Mouse (Mus musculus): ENCODE measurements around the gene Klhl8. TPM values are rescaled to one million over a fixed set of nuclear protein-coding genes. Genes with fewer than 3 reads are reported as not detected.

Gene Klhl8
- total and polyA plus RNA-seq, 3 experiments, result 5.6 to 6.2 TPM; not detected in 1

DNA sequence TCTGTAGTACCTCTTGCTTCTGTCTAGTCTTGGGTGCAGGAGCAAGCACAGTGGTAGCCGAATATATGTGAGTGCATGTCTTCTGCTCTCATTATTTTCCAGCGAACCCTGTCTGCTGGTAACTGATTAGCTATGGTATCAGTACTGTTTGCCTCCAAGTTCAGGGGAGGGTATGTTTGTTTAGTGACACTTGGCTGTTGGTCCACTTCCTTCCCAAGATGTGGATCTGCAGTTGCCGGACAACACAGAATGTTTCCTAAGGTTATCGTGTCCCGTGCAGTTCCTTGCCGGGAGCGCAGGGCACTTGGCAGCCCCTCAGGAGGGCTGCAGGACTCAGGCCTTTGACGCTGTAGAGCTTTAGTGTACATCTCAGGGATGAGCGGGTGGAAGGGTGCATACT lies 90.0 kb downstream of the Klhl8 start:
- no peaks in the 10 kb centered on the region; the same call in 1 of the 2 replicates for H3K79me2 ChIP-seq (ENCODE audit: control insufficient read depth, insufficient read depth, low read length, poor library complexity)
- H3K4me1 ChIP-seq (ENCODE audit: control insufficient read depth in 1 of 2, insufficient read depth in 2 of 2, low read length in 2 of 2), result no peaks in the 10 kb centered on the region
- peaks cover 0 to 12% of the 10 kb centered on the region in 2 experiments; a peak in 3 of 4 replicates for H3K36me3 ChIP-seq (ENCODE audit: control insufficient read depth in 1 of 2, insufficient read depth in 2 of 2, low read length in 2 of 2)
- no peak overlapping the region for H3K27ac ChIP-seq (ENCODE audit: control insufficient read depth, low read depth, low read length)
- no peak overlapping the region for H3K9ac ChIP-seq (ENCODE audit: control insufficient read depth, low read depth, low read length, poor library complexity, severe bottlenecking)
- H3K4me3 ChIP-seq (ENCODE audit: control insufficient read depth in 1 of 2, insufficient read depth in 1 of 2, low read depth in 2 of 2, low read length in 2 of 2), result no peak overlapping the region
- no peaks in the 10 kb centered on the region for H3K27me3 ChIP-seq (ENCODE audit: control insufficient read depth in 1 of 2, insufficient read depth in 2 of 2, low read length in 2 of 2)
- H3K9me3 ChIP-seq (replicated peaks; ENCODE audit: insufficient read depth, low read length), result no peaks in the 10 kb centered on the region
- DNase-seq (ENCODE audit: low read depth, low spot score), result no peak
- TF ChIP-seq MEF2A (IDR thresholded peaks at IDR 0.05; ENCODE audit: extremely low read depth, insufficient replicate concordance, low read depth, low read length, poor library complexity, severe bottlenecking) (no peak), TAL1 (IDR thresholded peaks at IDR 0.05; ENCODE audit: low read length) (0 out of 2 replicates have a peak, but pooled peaks have one; percentile 7)

DNA sequence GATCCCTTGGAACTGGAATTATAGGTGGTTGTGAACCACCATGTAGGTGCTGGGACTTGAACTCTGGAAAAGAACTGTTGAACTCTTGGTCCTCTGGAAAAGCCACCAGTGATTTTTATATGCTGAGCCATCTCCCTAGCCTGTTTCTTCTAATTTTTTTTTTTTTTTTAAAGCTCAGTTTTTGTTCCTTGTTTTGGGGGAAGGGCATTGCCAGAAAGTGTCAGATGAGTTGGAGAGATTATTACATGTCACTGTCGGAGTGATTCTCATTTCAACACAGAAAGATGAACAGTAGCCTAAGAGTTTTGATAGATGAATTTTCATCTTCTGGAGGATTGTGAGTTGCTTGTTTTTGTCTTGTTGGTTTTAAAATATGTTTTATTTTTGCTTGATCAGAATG lies 91.4 kb downstream of the Klhl8 start:
- no peak overlapping the region for H3K27ac ChIP-seq (ENCODE audit: control insufficient read depth, low read depth, low read length)
- no peaks in the 10 kb centered on the region; the same call in 1 of the 2 replicates for H3K79me2 ChIP-seq (ENCODE audit: control insufficient read depth, insufficient read depth, low read length, poor library complexity)
- H3K9me3 ChIP-seq (replicated peaks; ENCODE audit: insufficient read depth, low read length), result no peaks in the 10 kb centered on the region
- no peak overlapping the region for H3K4me3 ChIP-seq (ENCODE audit: control insufficient read depth in 1 of 2, insufficient read depth in 1 of 2, low read depth in 2 of 2, low read length in 2 of 2)
- H3K27me3 ChIP-seq (ENCODE audit: control insufficient read depth in 1 of 2, insufficient read depth in 2 of 2, low read length in 2 of 2), result no peaks in the 10 kb centered on the region
- H3K4me1 ChIP-seq (ENCODE audit: control insufficient read depth in 1 of 2, insufficient read depth in 2 of 2, low read length in 2 of 2), result peaks cover 2 to 8% of the 10 kb centered on the region in 2 experiments
- H3K9ac ChIP-seq (ENCODE audit: control insufficient read depth, low read depth, low read length, poor library complexity, severe bottlenecking), result no peak overlapping the region
- TF ChIP-seq ZNF384 (IDR thresholded peaks at IDR 0.05; ENCODE audit: low read depth, low read length) (peak; percentile 73), MXI1 (IDR thresholded peaks at IDR 0.05; ENCODE audit: low read depth, low read length) (no peak)
- H3K36me3 ChIP-seq (ENCODE audit: control insufficient read depth in 1 of 2, insufficient read depth in 2 of 2, low read length in 2 of 2), result peaks cover 11% of the 10 kb centered on the region in 2 experiments
- DNase-seq (ENCODE audit: low read depth, low spot score), result no peak

DNA sequence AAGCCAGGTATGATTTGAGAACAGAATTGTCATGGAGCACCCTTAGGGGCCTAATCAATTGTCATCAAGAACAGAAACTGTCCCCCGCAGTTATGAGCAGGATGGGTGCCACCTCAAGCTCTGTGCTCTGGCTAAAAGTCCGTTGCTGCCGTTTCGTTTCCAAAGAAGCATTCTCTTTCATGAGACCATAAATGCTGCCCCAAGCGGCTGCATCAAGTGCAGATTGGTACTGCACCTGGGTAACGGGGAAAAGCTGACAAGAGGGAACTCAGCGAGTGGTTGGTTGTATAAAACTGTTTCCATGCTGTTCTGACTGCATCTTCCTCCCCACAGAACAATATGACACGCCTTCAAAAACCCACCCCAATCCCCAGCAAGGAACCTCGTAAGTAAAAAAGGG lies 92.5 kb downstream of the Klhl8 start:
- DNase-seq (ENCODE audit: low read depth, low spot score), result no peak

DNA sequence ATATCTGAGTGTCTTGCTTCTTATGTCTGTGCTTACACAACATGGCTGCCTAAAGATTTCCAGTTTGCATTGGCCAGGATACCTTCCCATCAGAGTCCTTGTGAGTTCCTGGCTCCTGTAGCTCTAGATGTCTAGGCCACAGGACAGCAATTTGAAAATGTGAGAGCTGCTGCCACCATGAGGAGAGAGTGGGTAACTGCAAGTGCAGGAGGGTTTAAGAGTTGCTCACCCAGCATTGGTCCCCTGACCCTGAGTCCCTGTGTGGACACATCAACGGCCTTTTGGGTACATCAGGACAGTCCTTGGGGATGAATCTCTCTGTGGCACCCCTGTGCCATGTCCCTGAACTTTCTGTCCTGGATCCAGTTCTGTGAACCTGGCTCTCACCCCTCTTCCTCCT lies 93.3 kb downstream of the Klhl8 start:
- H3K27ac ChIP-seq (ENCODE audit: control insufficient read depth, low read depth, low read length), result no peak overlapping the region
- no peak overlapping the region for H3K9ac ChIP-seq (ENCODE audit: control insufficient read depth, low read depth, low read length, poor library complexity, severe bottlenecking)
- no peaks in the 10 kb centered on the region for H3K27me3 ChIP-seq (ENCODE audit: control insufficient read depth in 1 of 2, insufficient read depth in 2 of 2, low read length in 2 of 2)
- H3K79me2 ChIP-seq (ENCODE audit: control insufficient read depth, insufficient read depth, low read length, poor library complexity), result no peaks in the 10 kb centered on the region; the same call in 1 of the 2 replicates
- DNase-seq (ENCODE audit: low read depth, low spot score), result peak; percentile 82
- no peaks in the 10 kb centered on the region for H3K9me3 ChIP-seq (replicated peaks; ENCODE audit: insufficient read depth, low read length)
- no peak overlapping the region for H3K4me3 ChIP-seq (ENCODE audit: control insufficient read depth in 1 of 2, insufficient read depth in 1 of 2, low read depth in 2 of 2, low read length in 2 of 2)
- peaks cover 10 to 19% of the 10 kb centered on the region in 2 experiments for H3K36me3 ChIP-seq (ENCODE audit: control insufficient read depth in 1 of 2, insufficient read depth in 2 of 2, low read length in 2 of 2)
- H3K4me1 ChIP-seq (ENCODE audit: control insufficient read depth in 1 of 2, insufficient read depth in 2 of 2, low read length in 2 of 2), result peaks cover 4 to 14% of the 10 kb centered on the region in 2 experiments
- no peak for TF ChIP-seq USF2 (IDR thresholded peaks at IDR 0.05; ENCODE audit: borderline replicate concordance in 1 of 2, insufficient read depth in 1 of 2, low read depth in 1 of 2, low read length in 2 of 2)
- no peak for TF ChIP-seq UBTF (IDR thresholded peaks at IDR 0.05; ENCODE audit: borderline replicate concordance, insufficient read depth, low read depth, low read length)
- TF ChIP-seq POLR2AphosphoS2 (IDR thresholded peaks at IDR 0.05; ENCODE audit: low read length), result no peak
- no peak for TF ChIP-seq ZKSCAN1 (IDR thresholded peaks at IDR 0.05; ENCODE audit: low read depth, low read length)
- TF ChIP-seq CTCF (IDR thresholded peaks at IDR 0.05 in 2 of 3, conservative IDR thresholded peaks at IDR 0.05 in 1 of 3; ENCODE audit: control insufficient read depth in 1 of 3, insufficient read depth in 1 of 3, low read depth in 2 of 3, low read length in 3 of 3, poor library complexity in 1 of 3, severe bottlenecking in 1 of 3), result peak; percentile 71 to 95 (median 94)
- no peak for TF ChIP-seq NELFE (IDR thresholded peaks at IDR 0.05; ENCODE audit: low read depth, low read length)
- TF ChIP-seq MYC (IDR thresholded peaks at IDR 0.05; ENCODE audit: low read depth, low read length), result no peak
- no peak for TF ChIP-seq MXI1 (IDR thresholded peaks at IDR 0.05; ENCODE audit: low read depth, low read length)
- no peak for TF ChIP-seq EP300 (IDR thresholded peaks at IDR 0.05; ENCODE audit: low read depth in 1 of 2, low read length in 2 of 2)
- no peak for TF ChIP-seq RCOR1 (IDR thresholded peaks at IDR 0.05; ENCODE audit: low read depth, low read length)
- no peak for TF ChIP-seq POLR2AphosphoS5 (IDR thresholded peaks at IDR 0.05; ENCODE audit: borderline replicate concordance, low read depth, low read length)
- no peak for TF ChIP-seq CHD2 (IDR thresholded peaks at IDR 0.05; ENCODE audit: low read length)
- TF ChIP-seq ZNF384 (IDR thresholded peaks at IDR 0.05; ENCODE audit: low read depth, low read length), result peak; percentile 60
- TF ChIP-seq KAT2A (conservative IDR thresholded peaks at IDR 0.05; ENCODE audit: low read depth, low read length), result no peak
- TF ChIP-seq SMC3 (IDR thresholded peaks at IDR 0.05; ENCODE audit: low read depth, low read length), result peak; percentile 96
- TF ChIP-seq ZC3H11A (IDR thresholded peaks at IDR 0.05; ENCODE audit: low read depth, low read length), result peak; percentile 94
- no peak for TF ChIP-seq TBP (IDR thresholded peaks at IDR 0.05; ENCODE audit: low read depth, low read length)

More for the DNA sequence above, 92.5 kb downstream of the Klhl8 start:
- H3K79me2 ChIP-seq (ENCODE audit: control insufficient read depth, insufficient read depth, low read length, poor library complexity), result no peaks in the 10 kb centered on the region; the same call in 1 of the 2 replicates
- H3K9ac ChIP-seq (ENCODE audit: control insufficient read depth, low read depth, low read length, poor library complexity, severe bottlenecking), result no peak overlapping the region
- peaks cover 11 to 19% of the 10 kb centered on the region in 2 experiments for H3K36me3 ChIP-seq (ENCODE audit: control insufficient read depth in 1 of 2, insufficient read depth in 2 of 2, low read length in 2 of 2)
- H3K4me3 ChIP-seq (ENCODE audit: control insufficient read depth in 1 of 2, insufficient read depth in 1 of 2, low read depth in 2 of 2, low read length in 2 of 2), result no peak overlapping the region
- H3K4me1 ChIP-seq (ENCODE audit: control insufficient read depth in 1 of 2, insufficient read depth in 2 of 2, low read length in 2 of 2), result peaks cover 4 to 14% of the 10 kb centered on the region in 2 experiments
- no peak overlapping the region for H3K27ac ChIP-seq (ENCODE audit: control insufficient read depth, low read depth, low read length)
- no peaks in the 10 kb centered on the region for H3K27me3 ChIP-seq (ENCODE audit: control insufficient read depth in 1 of 2, insufficient read depth in 2 of 2, low read length in 2 of 2)
- H3K9me3 ChIP-seq (replicated peaks; ENCODE audit: insufficient read depth, low read length), result no peaks in the 10 kb centered on the region
- TF ChIP-seq MEF2A (IDR thresholded peaks at IDR 0.05; ENCODE audit: extremely low read depth, insufficient replicate concordance, low read depth, low read length, poor library complexity, severe bottlenecking), result no peak
